Mouse (Mus musculus) thymus, postnatal 14 days (tissue): ENCODE measurements around the gene Sat2.

Source experiments
- DNase-seq: peaks from one replicate; pipeline ENCODE4 v3.0.0; 2021

Gene Sat2

DNA sequence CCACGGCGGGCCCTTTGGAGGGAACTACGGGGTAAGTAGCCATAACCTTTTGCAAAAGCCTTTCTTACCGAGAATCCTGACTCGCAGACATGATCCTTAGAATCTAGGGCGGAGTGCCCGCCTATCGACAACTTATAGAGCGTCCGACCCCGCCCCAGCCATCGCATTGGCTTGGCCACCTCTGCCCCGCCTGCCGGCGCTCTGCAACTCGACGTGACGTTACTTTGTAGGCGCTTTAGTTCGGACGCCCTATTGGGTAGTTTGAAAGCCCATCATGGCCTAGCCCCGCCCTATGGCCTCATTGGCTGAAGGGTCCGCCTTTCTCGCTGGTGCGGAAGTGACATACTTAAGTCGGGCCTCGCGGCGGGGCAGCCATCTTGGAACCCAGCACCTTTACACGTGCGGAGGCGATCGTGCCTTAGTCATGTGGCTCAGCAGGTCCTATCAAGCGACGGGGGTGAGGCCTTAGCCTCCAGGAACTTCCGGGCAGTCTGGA lies 50.4 kb downstream of the Sat2 start, which contains the start of gene Eif4a1:
Gene Eif4a1, minus strand, starts transcription at position 213 of the 496 bp plus-strand sequence.
- DNase-seq, result peak; percentile 99
